Comparison of ENCODE assay signal across 12 mouse cellular contexts in genomic region chr2:171363381-171363780, GRCm38 (mm10).
"Had no signal": no experiment of that assay in that cellular context is flagged by ENCODE, and none has a peak within 500 bp of the region (broad histone marks: within the 10 kb centered on the region; RNA-seq: fewer than 3 reads in every experiment).

No protein-coding gene starts in this region.

- DNase-seq: left cerebral cortex, postnatal 4 days; liver; liver, embryonic 13.5 days; liver, postnatal 0 days; lung, adult 18-20 months; lung, adult 2 months; lung, embryonic 14.5 days; lung, postnatal 10 days; lung, postnatal 14 days; lung, postnatal 36 days; lung, postnatal 4 days; midbrain, embryonic 14.5 days had no signal
